Mouse (Mus musculus): ENCODE measurements around the gene Psma4.

The Psma4 gene

DNA sequence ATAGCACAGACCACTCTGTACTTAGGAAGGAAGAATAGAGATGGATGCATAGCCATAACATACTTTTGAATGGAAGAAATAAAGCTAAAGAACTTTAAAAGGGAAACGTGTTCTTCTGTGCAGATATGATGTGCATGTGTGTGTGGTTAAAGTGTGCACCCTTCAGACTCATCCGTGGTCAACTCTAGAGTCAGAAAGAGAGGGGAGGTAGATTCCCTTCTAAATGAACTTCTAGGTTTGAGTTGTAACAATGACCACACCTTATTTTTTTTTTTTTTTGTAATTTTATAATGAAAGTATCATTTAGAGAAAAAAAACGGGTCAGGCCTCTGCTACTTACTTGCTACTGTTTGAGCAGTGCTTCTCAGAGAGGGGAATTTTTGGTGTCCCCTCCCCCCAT lies 39.8 kb downstream of the Psma4 start:
- DNase-seq (ENCODE audit: low spot score) = no peak

DNA sequence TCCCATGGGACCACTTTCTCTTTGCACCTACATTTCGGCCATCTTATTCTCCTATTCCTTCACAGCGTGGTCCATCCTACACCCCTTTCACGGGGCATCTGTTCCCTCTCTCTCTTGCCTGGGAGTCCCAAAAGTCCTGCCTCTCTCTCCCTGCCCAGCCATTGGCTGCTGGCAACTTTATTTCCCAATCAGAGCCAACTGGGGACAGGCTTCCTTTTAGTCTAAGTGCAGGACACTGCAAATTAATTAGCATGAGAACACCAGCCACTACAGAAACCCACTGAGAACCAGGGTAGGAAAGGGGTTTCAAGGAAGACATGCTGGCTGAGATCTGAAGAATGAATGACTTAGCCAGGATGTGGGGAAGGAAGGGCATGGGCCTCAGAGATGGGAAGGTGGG lies 43.8 kb downstream of the Psma4 start:
- DNase-seq (ENCODE audit: low spot score) = no peak

DNA sequence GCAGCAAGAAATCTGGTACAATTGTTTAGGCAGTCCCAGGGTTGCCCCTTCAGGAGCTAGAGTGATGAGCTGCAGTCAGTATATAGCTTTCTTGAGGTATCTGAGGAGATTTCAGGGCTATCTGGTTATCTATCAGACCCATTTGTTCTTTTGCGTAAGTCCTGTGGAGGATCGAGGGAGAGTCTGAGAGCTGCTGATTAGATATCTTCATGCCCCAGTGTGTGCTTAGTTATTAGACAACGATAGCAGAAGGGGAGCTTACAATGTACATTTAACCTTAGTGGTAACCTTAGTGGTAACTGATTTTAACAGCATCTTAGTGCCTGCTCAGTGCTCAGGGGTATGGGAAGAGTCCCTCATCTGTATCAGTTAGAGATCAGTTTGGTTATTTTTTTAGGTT lies 45.1 kb downstream of the Psma4 start:
- no peak for DNase-seq (ENCODE audit: low spot score)

DNA sequence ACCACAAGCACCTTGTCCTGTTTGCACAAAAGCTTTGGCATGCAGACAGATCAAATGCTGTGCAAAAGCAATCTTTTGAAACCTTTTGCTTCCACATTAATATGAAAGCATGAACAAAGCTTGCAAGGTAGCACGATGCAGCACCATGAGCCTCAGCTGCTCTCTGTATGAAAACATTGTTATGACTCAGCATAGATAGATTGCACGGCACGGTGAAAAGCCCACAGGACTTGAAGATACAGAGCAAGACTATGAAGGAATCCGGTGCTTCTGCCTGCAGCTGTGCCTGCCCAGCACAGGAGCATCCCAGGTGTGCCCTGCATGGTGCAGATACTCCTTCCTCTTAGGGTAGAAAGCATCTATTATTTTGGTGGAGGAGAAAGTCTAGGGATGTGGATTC lies 53.0 kb downstream of the Psma4 start:
- no peak for DNase-seq (ENCODE audit: low spot score)
